Mouse (Mus musculus) lung, adult 2 months (tissue): ENCODE results near the gene Nelfe.

ENCODE experiments used
- CTCF ChIP-seq: fragments of 200-500 bp; IDR thresholded peaks from 2 replicates; pipeline ENCODE4 v1.5.1; 2011; ENCODE audit warnings: mild to moderate bottlenecking, low read length, control low read depth; ENCODE audit not compliant: insufficient read depth
- POLR2A ChIP-seq: fragments of 200-500 bp; IDR thresholded peaks from 2 replicates; pipeline ENCODE4 v1.6.1; 2011; ENCODE audit warnings: low read depth, mild to moderate bottlenecking, control low read depth, low read length, borderline replicate concordance; ENCODE audit errors: extremely low read depth

GRCm38 (mm10) chr17:34879336-34879879 lies 29.2 kb downstream of the Nelfe start, which contains the start of gene Zbtb12:
- no peak for TF ChIP-seq POLR2A
- TF ChIP-seq CTCF: no peak
